Mouse (Mus musculus) central nervous system, embryonic 18 days (tissue): Measurements from ENCODE around the gene Muc16. TPM values are rescaled to one million over a fixed set of nuclear protein-coding genes. Genes with fewer than 3 reads are reported as not detected.

Experiments
- polyA plus RNA-seq: library from polyadenylated mRNA; depleted of rRNA; stranded (reverse); fragments of >200 nt; gene quantifications from 2 replicates; pipeline ENCODE4 v1.2.3, GENCODE M21; 2012; rRNA removed

Gene Muc16
- polyA plus RNA-seq: 3.9 TPM in 1 of 2 replicates, not detected in the other

GRCm38 (mm10) chr9:18674480-18675154, at the start of gene Muc16:
Gene Muc16 (minus strand): TSS chr9:18674530.

GRCm38 (mm10) chr9:18478168-18478567, 196.2 kb downstream of the Muc16 start, which contains the start of the genes Zfp558 and Mbd3l1:
Gene Zfp558 (minus strand): TSS chr9:18478268.
Gene Mbd3l1 (plus strand): TSS chr9:18478359.

Other genes with a start within 250 kb of the Muc16 start
- gene Mbd3l2, start 243.9 kb downstream of the Muc16 start, polyA plus RNA-seq: not detected in 2 replicates
- 29.6 and 30.5 TPM in 2 replicates for gene Zfp558, start 196.3 kb downstream of the Muc16 start, polyA plus RNA-seq
- not detected in 2 replicates for gene Mbd3l1, start 196.2 kb downstream of the Muc16 start, polyA plus RNA-seq
- 0.04 TPM in 1 of 2 replicates, not detected in the other for gene Olfr24, start 89.5 kb upstream of the Muc16 start, polyA plus RNA-seq
- not detected in 2 replicates for gene Olfr828, start 145.0 kb upstream of the Muc16 start, polyA plus RNA-seq
- not detected in 2 replicates for gene Olfr829, start 180.4 kb upstream of the Muc16 start, polyA plus RNA-seq
- not detected in 2 replicates for gene Olfr830, start 200.2 kb upstream of the Muc16 start, polyA plus RNA-seq